ENCODE assay signal across 8 mouse cellular contexts in the genomic region with DNA sequence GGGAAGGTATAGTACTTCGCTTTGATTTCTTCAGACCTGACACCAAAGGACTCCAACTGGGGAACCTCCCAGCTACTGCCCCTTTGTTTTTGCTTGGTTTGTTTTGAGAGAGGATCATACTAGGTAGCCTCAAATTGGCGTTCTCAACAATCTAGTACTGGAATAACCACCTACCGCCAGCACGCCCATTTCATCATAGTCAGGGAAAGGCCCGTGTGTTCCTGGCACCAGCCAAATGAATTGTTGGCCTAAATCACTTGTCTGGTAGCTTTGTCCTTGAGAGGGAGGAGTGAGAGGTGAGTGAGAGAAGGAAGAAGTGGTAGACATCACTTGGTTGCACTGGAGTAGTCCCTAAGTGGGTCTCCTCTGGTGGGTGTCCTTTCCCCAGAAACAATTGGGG. TPM values are rescaled to one million over a fixed set of nuclear protein-coding genes. Genes with fewer than 3 reads are reported as not detected.
A peak's percentile ranks its signal among the peaks of the same experiment; 100 is the strongest.
DNase-seq lines count a peak whose midpoint lies in the region; ATAC-seq and TF ChIP-seq lines count a peak whose summit lies in the region.

No protein-coding gene starts in this region.

- H3K27me3 ChIP-seq in kidney, postnatal 0 days (ENCODE audit: insufficient read depth, low read length): no peaks in the 10 kb centered on the region
- no peaks in the 10 kb centered on the region for H3K27me3 ChIP-seq in embryonic facial prominence, embryonic 11.5 days (ENCODE audit: control insufficient read depth, insufficient read depth, low read length)
- no peaks in the 10 kb centered on the region for H3K27me3 ChIP-seq in intestine, embryonic 14.5 days (replicated peaks; ENCODE audit: control insufficient read depth, insufficient read depth, low read length)
- H3K27me3 ChIP-seq in midbrain, postnatal 0 days (ENCODE audit: insufficient read depth, low read length): no peaks in the 10 kb centered on the region

- no peaks in the 10 kb centered on the region for H3K9me3 ChIP-seq in kidney, postnatal 0 days (replicated peaks; ENCODE audit: low read length)
- no peaks in the 10 kb centered on the region for H3K9me3 ChIP-seq in embryonic facial prominence, embryonic 11.5 days (replicated peaks; ENCODE audit: control insufficient read depth, low read length)
- no peaks in the 10 kb centered on the region for H3K9me3 ChIP-seq in intestine, embryonic 14.5 days (ENCODE audit: control insufficient read depth, low read length)
- H3K9me3 ChIP-seq in midbrain, postnatal 0 days (ENCODE audit: low read length): no peaks in the 10 kb centered on the region

- H3K9ac ChIP-seq in kidney, postnatal 0 days (ENCODE audit: low read depth, low read length): no peak overlapping the region
- H3K9ac ChIP-seq in embryonic facial prominence, embryonic 11.5 days (replicated peaks; ENCODE audit: low read length): no peak overlapping the region
- H3K9ac ChIP-seq in intestine, embryonic 14.5 days (ENCODE audit: low read length): no peak overlapping the region
- H3K9ac ChIP-seq in midbrain, postnatal 0 days (replicated peaks; ENCODE audit: low read length, poor library complexity, severe bottlenecking): no peak overlapping the region

- H3K4me2 ChIP-seq in kidney, postnatal 0 days (ENCODE audit: low read length): peak overlapping the region; percentile 54
- H3K4me2 ChIP-seq in embryonic facial prominence, embryonic 11.5 days (ENCODE audit: low read depth, low read length): peak overlapping the region; percentile 19; the same call in 1 of the 2 replicates
- peak overlapping the region; percentile 47 for H3K4me2 ChIP-seq in intestine, embryonic 14.5 days (ENCODE audit: low read length)
- H3K4me2 ChIP-seq in midbrain, postnatal 0 days (ENCODE audit: low read depth, low read length, poor library complexity, severe bottlenecking): peak overlapping the region; percentile 59

- no peaks in the 10 kb centered on the region for H3K36me3 ChIP-seq in kidney, postnatal 0 days (ENCODE audit: insufficient read depth, low read length)
- H3K36me3 ChIP-seq in embryonic facial prominence, embryonic 11.5 days (replicated peaks; ENCODE audit: control insufficient read depth, insufficient read depth, low read depth, low read length): no peaks in the 10 kb centered on the region
- H3K36me3 ChIP-seq in intestine, embryonic 14.5 days (ENCODE audit: control insufficient read depth, insufficient read depth, low read length): no peaks in the 10 kb centered on the region
- H3K36me3 ChIP-seq in midbrain, postnatal 0 days (ENCODE audit: insufficient read depth, low read length): no peaks in the 10 kb centered on the region

- H3K4me1 ChIP-seq in kidney, postnatal 0 days (replicated peaks; ENCODE audit: insufficient read depth, low read length): no peaks in the 10 kb centered on the region
- H3K4me1 ChIP-seq in embryonic facial prominence, embryonic 11.5 days (ENCODE audit: control insufficient read depth, insufficient read depth, low read length): no peaks in the 10 kb centered on the region
- H3K4me1 ChIP-seq in intestine, embryonic 14.5 days (replicated peaks; ENCODE audit: control insufficient read depth, insufficient read depth, low read length): no peaks in the 10 kb centered on the region
- H3K4me1 ChIP-seq in midbrain, postnatal 0 days (ENCODE audit: insufficient read depth, low read length): no peaks in the 10 kb centered on the region

- 26% methylated on average over 5 of the region's 5 CpGs for WGBS in kidney, postnatal 0 days
- WGBS in embryonic facial prominence, embryonic 11.5 days: 18% methylated on average over 5 of the region's 5 CpGs
- 23% methylated on average over 5 of the region's 5 CpGs for WGBS in intestine, embryonic 14.5 days
- WGBS in midbrain, postnatal 0 days: 20% methylated on average over 5 of the region's 5 CpGs

- DNase-seq in kidney, postnatal 0 days (ENCODE audit: low spot score): no peak
- no peak for DNase-seq in kidney, adult 18-20 months
- DNase-seq in embryonic facial prominence, embryonic 11.5 days (ENCODE audit: low spot score): no peak
- DNase-seq in intestine, embryonic 14.5 days (ENCODE audit: low spot score): peak; percentile 50
- no peak for DNase-seq in midbrain, postnatal 0 days (ENCODE audit: low spot score)
- DNase-seq in left cerebral cortex, postnatal 4 days: no peak
- DNase-seq in thymus, postnatal 10 days (ENCODE audit: low spot score in 2 of 2): no peak
- no peak for DNase-seq in thymus, adult 18-20 months

- intact Hi-C loops in left cerebral cortex, postnatal 4 days (cut with DNase I): no loop called here

- no peak for ATAC-seq in kidney, postnatal 0 days (replicated peaks; ENCODE audit: low FRiP score, low read depth)
- ATAC-seq in embryonic facial prominence, embryonic 11.5 days (replicated peaks; ENCODE audit: insufficient number of reproducible peaks, low FRiP score, low TSS enrichment, low read depth): no peak
- no peak for ATAC-seq in intestine, embryonic 14.5 days (replicated peaks; ENCODE audit: low FRiP score, low TSS enrichment, low read depth)
- no peak for ATAC-seq in midbrain, postnatal 0 days (ENCODE audit: low FRiP score)

- no peak for TF ChIP-seq CTCF in kidney, postnatal 0 days (IDR thresholded peaks at IDR 0.05; ENCODE audit: low read depth)
- no peak for TF ChIP-seq CTCF in midbrain, postnatal 0 days (IDR thresholded peaks at IDR 0.05)

- peak overlapping the region; percentile 52; the same call in 1 of the 2 replicates for H3K4me3 ChIP-seq in kidney, postnatal 0 days (replicated peaks; ENCODE audit: low read depth, low read length)
- H3K4me3 ChIP-seq in embryonic facial prominence, embryonic 11.5 days (ENCODE audit: low read depth, low read length): peak overlapping the region; percentile 36
- peak overlapping the region; percentile 46 for H3K4me3 ChIP-seq in intestine, embryonic 14.5 days (ENCODE audit: low read depth, low read length)
- H3K4me3 ChIP-seq in midbrain, postnatal 0 days (ENCODE audit: low read depth, low read length): peak overlapping the region; percentile 46

- no peak overlapping the region for H3K27ac ChIP-seq in kidney, postnatal 0 days
- H3K27ac ChIP-seq in embryonic facial prominence, embryonic 11.5 days (replicated peaks; ENCODE audit: low read depth, low read length): no peak overlapping the region
- H3K27ac ChIP-seq in intestine, embryonic 14.5 days (ENCODE audit: low read depth): no peak overlapping the region
- H3K27ac ChIP-seq in midbrain, postnatal 0 days (ENCODE audit: low read depth, low read length): no peak overlapping the region

RNA-seq across cellular contexts. Expression of gene Pls3, which starts 0.6 kb away (rescaled TPM):
- polyA plus RNA-seq in kidney, postnatal 0 days (2015; fragmentation: Nextera tagmentation; extraction: Ambion mirVana): 145 and 153 TPM in 2 replicates
- 105 and 118 TPM in 2 replicates for polyA plus RNA-seq in embryonic facial prominence, embryonic 11.5 days (2014; fragmentation: Nextera tagmentation; extraction: Ambion mirVana)
- polyA plus RNA-seq in intestine, embryonic 14.5 days (2014; fragmentation: Nextera tagmentation; extraction: Ambion mirVana): 71.0 and 83.1 TPM in 2 replicates
- 12.8 and 25.2 TPM in 2 replicates for total RNA-seq in midbrain, postnatal 0 days (2014; rRNA removed)
- 29.3 and 31.1 TPM in 2 replicates for polyA plus RNA-seq in midbrain, postnatal 0 days (2015; fragmentation: Nextera tagmentation; extraction: Ambion mirVana)
- 10 to 100 TPM; 65.3 to 69.4 TPM for total RNA-seq in left cerebral cortex, postnatal 4 days (2021)
